Mouse (Mus musculus): Measurements from ENCODE around the gene Il7r.
"Not testable (repeated sequence)": the region's sequence is repeated elsewhere in the genome, so short reads cannot be mapped to it uniquely, and the experiment has no call there.

Gene Il7r

DNA sequence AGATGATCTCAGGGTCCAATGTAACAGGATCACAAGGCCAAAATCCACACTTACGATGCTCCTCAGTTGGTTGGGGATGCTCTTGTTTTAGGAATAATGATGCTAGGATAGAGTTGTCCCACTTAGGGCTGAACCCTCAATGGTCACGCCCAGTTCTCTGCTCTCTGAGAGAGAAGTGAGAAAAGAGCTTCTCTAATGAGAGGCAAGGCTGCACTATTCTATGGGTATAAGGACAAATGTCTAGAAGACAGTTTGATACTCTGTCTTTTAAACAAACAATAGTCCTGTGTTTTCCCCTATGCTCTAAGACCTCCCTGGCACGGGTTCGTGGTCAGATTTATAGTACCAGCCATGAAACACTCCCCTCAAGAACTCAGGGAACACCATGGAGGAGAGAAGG is at the start of gene Il7r:
TSS of gene Il7r (minus strand) at position 101 of the 400 bp plus-strand sequence.
- no peak for DNase-seq

DNA sequence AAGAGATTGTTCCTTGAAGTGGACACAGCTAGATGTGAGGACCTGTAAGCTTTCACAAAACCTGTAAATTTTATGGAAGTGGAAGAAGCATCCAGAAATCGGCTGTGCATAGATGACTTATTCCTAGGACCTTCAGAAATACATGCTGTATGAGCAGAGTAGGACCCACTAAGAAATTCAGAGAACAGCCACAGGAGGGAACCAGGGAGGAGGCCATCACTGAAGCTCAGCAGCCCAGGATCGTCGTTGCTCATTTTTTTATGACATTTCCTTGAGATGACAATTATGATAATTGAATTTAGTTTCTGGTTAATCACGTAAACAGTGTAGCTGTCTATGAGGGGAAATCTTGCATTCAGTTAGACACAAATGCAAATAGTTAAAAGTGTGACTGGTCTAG is 47.3 kb upstream of the Il7r start:
- DNase-seq = no peak

DNA sequence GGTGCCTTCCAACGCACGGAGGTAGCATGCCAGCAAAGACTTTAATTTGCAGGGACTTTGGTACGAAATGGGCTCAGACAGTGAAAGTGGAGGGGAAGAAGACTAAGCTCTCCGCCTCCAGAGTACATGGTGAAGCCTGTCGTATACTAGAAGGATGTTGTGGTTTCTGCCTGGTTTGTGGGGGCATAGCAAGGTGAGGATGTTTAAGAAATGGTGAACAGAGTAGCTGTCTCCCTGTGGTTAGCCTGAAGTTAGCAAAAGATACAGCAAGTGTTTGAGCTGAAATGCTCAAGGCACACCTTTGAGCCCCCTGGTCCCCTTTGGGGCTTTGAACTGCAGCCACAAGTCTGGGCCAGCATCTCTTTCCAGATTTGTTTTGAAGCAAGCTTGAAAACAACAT is 44.8 kb upstream of the Il7r start:
- DNase-seq = peak; percentile 13

DNA sequence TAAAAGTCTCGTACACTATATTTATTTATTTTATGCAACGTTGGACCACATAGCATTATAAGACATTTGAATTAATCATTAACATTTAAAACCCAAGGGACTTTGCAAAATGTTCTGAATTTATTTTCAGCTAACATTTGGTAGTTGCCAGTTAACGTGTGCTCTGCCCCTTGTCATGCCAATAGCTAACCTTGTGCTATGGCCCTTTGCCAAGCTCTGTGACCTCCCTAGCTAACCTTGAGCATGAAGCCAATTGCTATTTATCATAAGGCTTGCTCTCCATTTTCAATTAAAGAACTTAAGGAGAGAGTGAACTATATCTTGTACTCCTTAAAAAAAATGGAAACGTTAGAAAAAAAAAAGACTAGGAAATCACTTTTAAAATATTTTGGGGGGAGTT is 43.4 kb upstream of the Il7r start:
- DNase-seq = no peak

DNA sequence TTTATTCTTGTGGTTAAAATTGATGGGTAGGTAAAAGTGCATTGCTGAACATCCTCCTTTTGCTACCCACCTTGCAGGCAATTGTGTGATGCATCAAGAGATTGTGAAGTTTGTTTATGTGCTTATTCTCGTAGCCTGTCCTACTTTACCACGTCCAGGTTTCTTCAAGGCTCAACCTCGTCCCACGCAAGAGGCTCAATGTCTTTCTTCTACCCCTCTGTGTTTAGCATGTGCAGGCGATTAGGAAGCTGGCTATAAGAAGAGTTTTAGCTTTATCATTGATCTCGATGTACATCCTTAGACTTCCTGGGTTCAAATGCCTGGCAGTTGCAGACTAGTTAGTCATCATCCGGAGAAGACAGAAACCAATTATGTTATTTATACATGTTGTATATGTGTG is 42.7 kb upstream of the Il7r start:
- DNase-seq = no peak

DNA sequence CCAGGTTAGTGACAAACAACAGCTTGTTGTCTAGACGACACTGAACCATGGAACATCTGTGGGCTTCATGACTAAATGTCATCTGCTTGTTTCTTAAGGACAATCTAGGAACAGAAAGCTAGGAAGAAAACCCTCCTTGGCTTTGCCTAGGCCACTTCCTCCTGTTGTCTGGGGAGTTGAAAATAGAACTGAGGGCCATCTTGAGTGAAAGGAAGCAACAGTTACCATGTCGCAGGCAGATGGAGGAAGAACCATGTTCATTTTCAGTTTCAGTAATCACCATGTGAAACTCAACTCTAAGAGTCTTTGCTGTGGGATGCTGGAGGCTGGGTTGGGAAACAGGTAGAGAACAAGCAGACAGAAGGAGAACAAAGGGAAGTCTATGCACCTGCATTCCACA is 41.9 kb upstream of the Il7r start:
- no peak for DNase-seq

DNA sequence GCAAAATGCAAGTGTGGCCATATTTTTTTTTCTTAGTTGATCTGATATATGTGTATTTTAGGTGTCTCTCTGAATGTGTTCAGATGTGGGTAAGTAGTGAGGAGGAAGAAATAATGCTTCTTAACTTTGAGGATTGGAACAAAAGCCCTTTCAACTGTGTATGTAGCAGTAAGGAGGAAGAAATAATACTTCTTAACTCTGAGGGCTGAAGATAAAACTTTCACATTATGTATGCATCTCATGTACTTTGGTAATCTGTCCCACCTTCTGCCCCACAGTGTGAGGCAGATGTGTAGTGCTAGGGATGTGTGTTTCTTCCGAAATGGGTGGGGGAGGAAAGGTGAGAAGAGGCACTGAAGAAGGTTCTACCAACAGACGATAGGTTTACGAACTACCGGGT is 37.3 kb upstream of the Il7r start:
- DNase-seq = no peak

DNA sequence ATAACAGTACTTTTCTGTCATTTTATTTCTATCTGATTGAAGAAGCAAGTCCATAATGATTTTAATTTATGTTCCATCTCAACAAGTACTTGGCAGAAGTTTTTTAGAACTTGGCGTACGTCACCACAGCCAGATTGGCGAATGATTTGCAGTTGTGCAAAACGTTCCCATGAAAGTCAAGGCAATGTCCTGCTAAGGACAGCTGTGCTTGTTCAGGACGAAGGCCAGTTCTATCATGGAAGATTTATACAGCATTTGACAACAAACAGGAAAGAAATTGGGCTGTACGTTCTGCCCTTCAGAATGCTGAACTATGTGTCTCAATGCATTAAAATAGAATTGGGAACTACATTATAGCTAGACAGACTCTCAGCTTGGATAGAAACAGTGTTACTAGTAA is 35.4 kb upstream of the Il7r start:
- no peak for DNase-seq

DNA sequence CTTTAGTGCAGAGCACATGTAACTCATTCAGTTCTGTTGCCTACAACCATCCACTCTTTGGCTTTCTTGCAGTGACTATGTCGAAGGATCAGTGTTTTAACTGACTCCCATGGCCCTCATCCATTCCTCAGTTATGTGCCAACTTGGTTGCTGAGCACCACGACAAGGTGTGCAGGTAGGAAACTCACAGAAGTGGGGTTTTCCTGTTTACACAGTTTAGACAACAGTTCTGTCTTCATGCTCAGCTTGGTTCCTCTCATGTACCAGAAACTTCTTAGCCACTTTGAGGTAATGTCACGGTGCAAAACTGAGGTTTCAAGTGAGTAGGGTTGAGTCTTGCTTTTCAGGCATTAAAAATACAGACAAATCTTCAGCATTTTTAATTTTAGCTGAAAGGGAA is 34.2 kb upstream of the Il7r start:
- DNase-seq = no peak

DNA sequence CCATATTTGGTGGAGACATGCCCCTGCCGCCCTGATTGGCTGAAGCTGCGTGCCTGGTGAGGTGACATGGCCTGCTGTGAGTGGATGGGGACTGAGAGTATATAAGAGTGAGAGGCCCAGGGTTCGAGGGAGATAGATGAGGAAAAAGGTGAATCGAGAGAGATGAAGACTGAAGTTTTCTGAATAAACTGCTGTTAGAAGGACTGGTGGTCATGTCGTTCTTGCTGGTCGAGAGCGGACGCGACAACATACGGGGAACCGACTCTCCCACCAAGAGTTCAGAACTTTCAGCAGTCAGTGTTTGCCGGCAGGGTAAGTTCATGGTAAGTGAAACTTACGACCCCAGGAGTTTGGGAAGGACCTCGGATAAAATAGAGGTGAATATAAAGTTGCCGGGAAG is 27.3 kb upstream of the Il7r start:
- DNase-seq = not testable (repeated sequence)

DNA sequence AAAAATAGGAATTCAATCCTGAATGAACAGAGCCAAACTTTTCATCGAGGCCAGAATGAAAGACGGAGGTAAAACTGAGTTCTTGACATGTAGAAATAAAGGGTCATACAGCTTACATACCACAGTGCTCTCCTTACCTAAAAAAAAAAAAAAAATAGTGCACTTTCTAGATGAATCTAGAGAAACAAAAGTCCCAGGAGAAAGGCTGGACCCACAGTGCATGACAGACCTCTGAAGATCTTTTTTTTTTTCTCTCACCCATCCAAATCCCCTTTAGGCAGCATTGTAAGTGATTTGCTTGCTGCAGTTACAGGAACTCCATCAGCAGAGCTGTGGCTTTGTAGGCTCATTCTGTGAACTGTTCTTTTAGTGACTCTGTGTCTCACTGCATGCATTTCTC is 19.0 kb upstream of the Il7r start:
- DNase-seq = no peak

DNA sequence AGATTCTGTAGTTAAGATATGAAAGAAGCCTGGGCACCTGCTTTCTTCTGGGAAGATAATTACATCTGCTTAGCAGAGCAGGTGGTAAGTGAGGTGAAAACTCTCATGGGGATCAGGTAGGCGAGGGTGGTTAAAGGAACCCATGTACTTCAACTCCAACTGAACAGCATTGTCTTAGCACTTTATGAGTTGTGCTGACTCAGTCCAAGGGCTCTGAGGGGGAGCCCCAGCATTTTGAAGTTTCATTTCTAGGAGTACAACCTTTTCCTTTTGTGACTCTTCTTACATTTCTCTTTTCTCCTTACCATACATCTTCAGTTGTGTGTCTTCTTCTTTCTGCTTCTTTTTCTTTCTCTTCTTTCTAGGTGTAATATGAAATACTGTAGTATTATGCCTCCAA is 5.2 kb upstream of the Il7r start:
- no peak for DNase-seq

DNA sequence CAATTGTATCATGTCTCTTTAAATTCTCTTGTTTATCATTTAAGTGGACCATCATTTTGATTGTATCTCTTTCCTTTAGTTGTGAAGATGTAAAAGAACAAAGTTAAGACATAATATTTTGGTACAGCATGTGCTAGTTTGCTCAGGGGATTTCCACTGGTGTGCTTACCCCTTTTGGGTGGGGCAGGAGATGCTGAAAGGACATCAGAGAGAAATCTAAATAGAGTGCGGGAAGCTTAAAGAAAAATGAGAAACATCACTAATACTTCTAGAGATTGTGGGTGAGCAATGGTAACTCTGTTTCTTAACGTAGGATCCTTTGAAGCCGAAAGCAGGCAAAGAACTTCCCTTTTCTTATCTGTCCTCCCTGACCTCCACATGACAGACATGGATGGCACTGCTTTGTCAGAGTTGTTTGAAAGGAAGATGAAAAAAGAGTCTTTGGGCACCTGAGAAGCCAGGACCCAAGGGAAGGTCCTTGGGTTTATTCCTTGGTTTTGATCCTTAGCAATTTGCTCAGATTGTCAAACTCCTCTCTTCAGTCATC is 3.5 kb upstream of the Il7r start:
- no peak for DNase-seq

DNA sequence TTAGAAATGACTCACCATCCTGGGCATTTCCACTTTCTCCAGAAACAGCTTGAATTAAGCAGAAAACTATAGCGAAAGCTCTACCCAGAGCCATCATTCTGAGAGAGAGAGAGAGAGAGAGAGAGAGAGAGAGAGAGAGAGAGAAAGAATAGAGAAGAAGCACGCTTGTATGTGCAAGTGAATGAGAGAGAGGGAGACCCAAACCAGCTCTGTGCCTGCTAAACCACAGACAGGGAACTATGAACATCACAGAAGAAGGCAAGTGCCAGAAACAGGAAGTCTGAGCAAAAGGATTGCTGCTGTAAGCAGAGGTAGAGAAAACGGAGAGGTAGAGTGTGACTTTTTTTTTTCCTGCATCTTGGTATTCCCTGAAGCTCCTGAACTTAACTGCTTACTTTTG is 330 bp downstream of the Il7r start:
- no peak for DNase-seq

DNA sequence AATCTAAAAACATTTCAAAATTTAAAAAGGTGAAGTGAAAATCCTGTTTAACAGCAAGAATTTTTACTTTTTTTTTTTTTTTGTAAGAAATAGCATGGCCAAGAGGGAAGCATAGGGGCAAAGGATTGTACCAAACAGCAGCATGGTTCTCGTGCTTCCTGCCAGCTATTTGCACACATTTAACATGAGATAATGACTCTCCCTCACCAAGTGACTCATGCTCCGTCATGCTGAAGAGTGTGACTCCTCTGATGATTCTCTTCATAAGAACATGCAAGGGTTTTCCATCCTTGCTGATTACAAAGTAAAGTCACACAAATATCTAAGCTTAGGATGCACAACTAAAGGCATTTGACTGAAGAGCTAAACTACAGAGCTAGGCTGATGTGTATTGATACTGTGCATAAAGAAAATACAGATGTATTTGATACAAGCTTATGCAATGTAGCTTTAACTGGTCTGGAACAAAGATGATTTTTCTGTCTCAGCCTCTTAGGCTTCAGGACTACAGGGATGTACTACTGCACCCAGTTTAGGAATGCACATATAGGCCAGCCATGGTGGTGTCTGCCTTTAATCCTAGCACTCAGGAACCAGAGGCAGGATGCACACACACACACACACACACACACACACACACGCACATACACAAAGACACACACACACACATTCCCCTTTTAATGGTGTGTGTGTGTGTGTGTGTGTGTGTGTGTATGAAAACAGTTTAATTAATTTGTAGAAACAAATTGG is 1.6 kb downstream of the Il7r start:
- no peak for DNase-seq

DNA sequence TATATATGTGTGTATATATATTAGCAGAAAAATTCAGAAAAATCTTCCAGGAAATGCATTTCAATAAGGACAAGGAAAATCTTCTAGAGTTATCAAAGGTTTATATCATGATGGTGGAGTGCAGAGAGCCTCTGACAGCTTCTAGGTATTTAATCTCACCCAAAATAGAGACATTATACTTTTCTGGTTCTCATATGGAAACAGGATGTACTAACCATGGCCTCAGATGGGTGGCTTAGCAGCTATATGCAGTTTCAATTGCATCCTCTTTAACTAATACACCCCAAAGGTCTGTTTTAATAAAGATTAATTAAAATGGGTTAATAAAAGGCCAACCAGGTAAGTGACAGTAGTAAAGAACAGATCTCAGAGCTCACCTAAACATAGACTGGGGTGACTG is 3.6 kb downstream of the Il7r start:
- DNase-seq = no peak

DNA sequence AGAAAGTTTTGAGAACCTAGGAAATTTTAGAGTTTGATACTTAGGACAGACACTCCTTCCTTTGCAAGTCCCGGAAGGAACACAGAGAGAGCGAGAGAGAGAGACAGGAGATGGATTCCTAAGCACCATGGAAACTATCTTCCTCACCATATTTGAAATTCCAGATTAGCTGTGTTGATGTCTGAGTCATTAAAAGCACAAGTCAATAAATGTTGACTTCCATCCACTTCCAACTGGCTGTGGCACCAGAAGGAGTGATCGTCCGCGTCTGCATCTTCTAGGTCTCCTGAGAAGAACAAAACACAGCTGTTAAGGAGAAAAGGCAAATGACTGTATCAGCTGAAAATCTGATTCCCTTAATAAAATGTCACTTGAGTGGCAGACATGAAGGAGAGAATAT is 5.1 kb downstream of the Il7r start:
- peak; percentile 41 for DNase-seq

DNA sequence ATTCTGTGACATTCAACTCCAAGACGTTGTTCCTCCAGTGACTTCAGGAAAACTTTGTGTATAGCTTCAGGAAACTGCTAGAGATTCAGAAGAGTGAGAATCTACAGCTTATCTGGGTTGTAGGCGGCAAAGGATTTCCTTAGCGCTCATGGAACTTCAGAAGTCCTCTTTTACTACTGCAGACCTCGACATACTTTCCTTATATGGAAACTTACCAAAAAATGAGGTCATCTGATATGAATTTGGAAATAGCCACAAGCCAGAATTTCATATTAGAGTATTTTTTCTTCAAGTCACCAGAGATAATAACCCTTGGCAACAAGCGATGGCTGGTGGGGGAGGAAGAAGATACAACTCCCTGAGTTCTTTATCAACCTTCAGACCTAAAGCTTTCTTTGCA is 6.0 kb downstream of the Il7r start:
- DNase-seq = peak; percentile 16

DNA sequence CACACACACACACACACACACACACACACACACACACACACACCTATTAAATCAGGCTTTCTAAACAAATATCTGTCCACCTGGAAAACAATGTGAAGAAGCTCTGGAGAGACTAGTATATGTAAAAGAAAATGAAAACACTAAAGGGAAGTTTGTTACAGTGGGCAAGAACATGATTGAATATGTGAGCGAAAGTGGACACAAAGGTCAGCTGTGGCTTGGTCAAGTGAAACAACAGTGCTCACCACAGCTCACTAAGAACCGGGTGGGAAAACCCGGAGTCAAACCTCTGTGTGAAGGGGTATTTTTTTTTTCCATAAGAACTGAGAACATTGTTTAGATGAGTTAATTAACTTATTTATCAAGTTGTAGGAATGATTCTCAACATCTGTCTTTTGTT is 6.9 kb downstream of the Il7r start:
- DNase-seq = no peak

DNA sequence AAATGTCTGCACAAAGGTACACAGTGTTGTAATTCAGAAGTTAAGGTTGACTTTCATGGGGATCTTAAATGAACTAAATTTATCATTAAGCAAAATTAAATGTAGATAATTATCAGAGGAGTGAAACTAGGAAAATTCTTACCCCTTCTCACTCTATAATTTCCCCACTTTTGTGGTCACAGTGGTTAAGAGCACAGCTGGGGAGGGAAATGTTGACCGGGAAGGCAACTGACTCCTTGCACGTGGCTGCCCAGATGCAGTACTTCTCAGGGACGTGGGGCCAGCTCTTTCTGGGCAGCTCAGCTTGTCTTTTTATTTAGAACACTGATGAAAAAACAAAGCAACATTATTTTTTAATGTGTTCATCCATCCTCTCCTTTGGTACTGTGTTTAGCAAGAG is 37.9 kb downstream of the Il7r start:
- DNase-seq = no peak

DNA sequence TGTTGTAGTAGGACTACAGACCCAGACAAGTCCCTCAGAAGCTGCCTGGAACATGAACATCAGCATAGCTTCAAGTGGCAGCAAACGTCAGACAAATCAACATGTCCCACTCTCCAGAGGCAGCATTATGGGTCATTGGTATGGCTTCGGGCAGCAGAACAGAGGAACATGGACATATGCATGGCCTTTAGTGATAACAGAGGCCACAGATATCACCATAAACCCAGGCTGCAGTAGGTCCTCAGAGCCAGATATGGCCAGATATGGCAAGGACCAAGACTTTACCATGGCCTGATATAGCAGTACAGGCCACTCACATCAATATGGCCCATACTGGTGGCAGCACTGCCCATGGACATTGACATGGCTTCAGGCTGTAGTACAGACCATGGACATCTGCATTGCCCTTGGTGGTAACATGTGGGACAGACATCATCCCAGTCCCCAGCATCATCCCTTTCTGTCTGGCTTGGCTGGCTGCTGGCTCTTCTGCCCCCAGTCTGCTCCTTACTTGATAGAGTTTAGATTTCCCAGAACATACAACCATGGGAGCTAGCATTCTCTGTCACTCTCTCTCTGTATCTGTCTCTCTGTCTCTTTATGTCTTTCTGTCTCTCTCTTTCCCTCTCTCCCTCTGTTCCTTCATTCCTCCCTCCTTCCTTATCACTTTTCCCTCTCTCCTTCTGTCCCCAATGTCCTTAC is 40.4 kb downstream of the Il7r start:
- DNase-seq = no peak

DNA sequence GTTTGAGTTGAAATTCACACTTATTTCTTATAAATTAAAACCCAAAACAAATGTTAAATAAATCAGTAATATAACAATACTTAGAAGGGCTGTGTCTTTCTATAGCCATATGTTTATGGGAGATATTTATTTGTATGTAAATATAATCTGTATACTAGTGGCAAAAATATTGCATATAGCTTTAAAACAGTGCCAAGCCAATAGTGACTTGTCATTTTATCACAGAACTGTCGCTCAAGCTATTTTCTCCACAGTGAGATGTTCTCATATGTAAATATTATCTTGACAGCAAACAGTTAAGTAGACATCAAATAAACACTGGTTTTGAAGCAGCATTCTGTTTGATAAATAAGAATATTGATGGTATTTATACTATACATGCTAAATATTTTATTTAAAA is 56.8 kb downstream of the Il7r start:
- no peak for DNase-seq

DNA sequence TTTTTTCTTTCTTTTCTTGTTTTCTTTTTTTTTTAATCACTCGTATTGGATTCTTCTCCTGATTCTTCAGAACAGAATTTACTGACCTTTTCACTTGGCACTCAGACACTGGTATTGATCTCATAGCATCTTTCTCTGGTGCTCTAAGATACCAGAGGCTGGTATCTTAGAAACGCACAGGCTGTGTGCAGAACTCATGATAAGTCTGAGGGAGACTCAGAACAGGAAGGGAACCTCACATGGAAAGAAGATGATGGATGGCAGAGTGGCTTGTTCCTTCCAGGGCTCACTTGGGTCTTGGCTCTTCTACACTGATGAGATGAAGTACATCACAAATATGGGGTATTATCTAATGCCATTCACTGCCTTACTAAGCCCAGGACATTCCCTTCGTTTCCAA is 57.4 kb downstream of the Il7r start:
- no peak for DNase-seq

DNA sequence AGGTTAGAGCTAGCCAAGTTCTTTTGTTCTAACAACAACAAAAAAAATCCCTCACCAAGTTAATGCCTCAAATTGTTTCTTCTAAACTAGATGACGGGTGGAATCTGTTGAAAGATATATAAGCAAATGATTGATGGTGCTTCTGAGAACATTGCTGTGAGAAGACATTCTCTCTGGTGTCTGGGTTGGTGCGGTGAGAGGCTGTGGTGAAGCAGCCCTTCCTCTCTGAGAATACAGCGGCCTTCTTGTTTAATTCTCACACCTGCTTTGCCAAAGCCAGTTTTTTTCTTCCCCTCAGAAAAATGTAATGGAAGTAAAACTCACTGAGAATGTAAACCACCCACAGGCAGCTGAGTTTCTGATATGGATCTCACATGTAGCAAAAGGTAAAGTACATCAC is 57.8 kb downstream of the Il7r start:
- no peak for DNase-seq
